Mouse (Mus musculus): ENCODE data around the gene Bcar3. TPM values are rescaled to one million over a fixed set of nuclear protein-coding genes. Genes with fewer than 3 reads are reported as not detected.
A peak's percentile ranks its signal among the peaks of the same experiment; 100 is the strongest.

Gene Bcar3
- polyA plus RNA-seq, 1 experiment from 2014 or later = 9.1 TPM

- Histone ChIP-seq H3K9me3 (no peaks in the 10 kb centered on the region), H3K4me2 (no peak overlapping the region), H3K27ac (replicated peaks) (0 out of 2 replicates have a peak overlapping the region, but pooled peaks have one; percentile 6), H3K36me3 (no peaks in the 10 kb centered on the region), H3K4me3 (no peak overlapping the region), H3K27me3 (no peaks in the 10 kb centered on the region), H3K4me1 (replicated peaks) (peaks cover 68% of the 10 kb centered on the region), H3K9ac (no peak overlapping the region)
- 55% methylated on average over 5 of the region's 5 CpGs for WGBS
- ATAC-seq (ENCODE audit: low read depth) = no peak
Observed at GRCm38 (mm10) chr3:122474067-122474466, 180.1 kb downstream of the Bcar3 start.

GRCm38 (mm10) chr3:122474796-122475195 is 180.9 kb downstream of the Bcar3 start:
- no peak overlapping the region for H3K9ac ChIP-seq
- H3K9me3 ChIP-seq = no peaks in the 10 kb centered on the region
- WGBS = 71% methylated on average over 4 of the region's 4 CpGs
- peaks cover 75% of the 10 kb centered on the region for H3K4me1 ChIP-seq (replicated peaks)
- no peak overlapping the region for H3K27ac ChIP-seq (replicated peaks)
- ATAC-seq (ENCODE audit: low read depth) = no peak
- no peaks in the 10 kb centered on the region for H3K27me3 ChIP-seq
- no peaks in the 10 kb centered on the region for H3K36me3 ChIP-seq
- no peak overlapping the region for H3K4me2 ChIP-seq
- no peak overlapping the region for H3K4me3 ChIP-seq

DNA sequence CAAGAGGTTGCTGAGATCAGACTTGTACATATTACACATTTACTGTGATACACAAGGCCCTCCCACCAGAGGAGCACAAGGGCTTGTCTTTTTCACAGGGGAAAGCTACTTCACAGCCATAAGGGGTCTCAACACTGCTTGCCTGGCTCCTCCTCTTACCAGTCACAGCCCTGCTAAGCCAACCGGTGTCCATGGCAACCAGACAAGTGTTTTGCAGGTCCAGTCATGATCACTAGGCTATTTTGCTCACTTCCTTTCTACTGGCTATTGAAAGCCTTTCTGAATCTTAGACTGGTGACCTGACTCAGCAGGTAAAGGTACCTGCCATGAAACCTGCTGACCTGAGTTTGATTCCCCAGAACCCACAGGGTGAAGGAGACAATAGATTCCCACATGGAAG is 181.8 kb downstream of the Bcar3 start:
- H3K4me2 ChIP-seq = no peak overlapping the region
- H3K4me1 ChIP-seq (replicated peaks) = peaks cover 79% of the 10 kb centered on the region
- peak; percentile 64 for ATAC-seq (ENCODE audit: low read depth)

DNA sequence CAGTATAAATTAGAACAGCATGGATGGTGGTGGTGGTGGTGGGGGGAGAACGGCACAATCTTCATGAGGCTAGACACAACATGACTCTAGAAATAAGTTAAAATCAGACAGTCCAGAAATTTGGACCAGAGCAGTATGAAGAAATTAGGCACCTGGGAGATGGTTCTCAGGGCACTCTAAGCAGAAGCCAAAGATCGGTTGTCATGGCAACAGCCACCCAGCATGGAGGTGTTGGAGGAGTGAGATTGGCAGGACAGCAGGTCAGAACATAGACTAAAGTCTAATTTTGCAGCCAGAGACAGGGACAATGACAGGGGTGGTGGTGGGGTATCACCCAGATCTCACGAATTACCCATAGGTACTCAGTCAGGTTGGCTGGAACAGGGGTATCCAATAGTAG is 182.7 kb downstream of the Bcar3 start:
- H3K36me3 ChIP-seq = no peaks in the 10 kb centered on the region
- H3K4me1 ChIP-seq (replicated peaks) = peaks cover 79% of the 10 kb centered on the region
- H3K4me3 ChIP-seq = no peak overlapping the region
- no peak overlapping the region for H3K9ac ChIP-seq
- H3K27ac ChIP-seq (replicated peaks) = 0 out of 2 replicates have a peak overlapping the region, but pooled peaks have one; percentile 56
- peak; percentile 10; the same call in 1 of the 2 replicates for ATAC-seq (ENCODE audit: low read depth)
- H3K9me3 ChIP-seq = no peaks in the 10 kb centered on the region
- WGBS = 55% methylated on average over 3 of the region's 3 CpGs
- H3K4me2 ChIP-seq = no peak overlapping the region
- no peaks in the 10 kb centered on the region for H3K27me3 ChIP-seq

More for the DNA sequence above, 181.8 kb downstream of the Bcar3 start:
- H3K9ac ChIP-seq = no peak overlapping the region
- H3K4me3 ChIP-seq = no peak overlapping the region
- no peaks in the 10 kb centered on the region for H3K36me3 ChIP-seq
- WGBS = 30% methylated on average over 1 of the region's 1 CpGs
- H3K27ac ChIP-seq (replicated peaks) = peak overlapping the region; percentile 56; the same call in 1 of the 2 replicates
- no peaks in the 10 kb centered on the region for H3K27me3 ChIP-seq
- no peaks in the 10 kb centered on the region for H3K9me3 ChIP-seq

GRCm38 (mm10) chr3:122477541-122477940 is 183.6 kb downstream of the Bcar3 start:
- Histone ChIP-seq H3K27ac (replicated peaks) (peak overlapping the region; percentile 42; the same call in 1 of the 2 replicates), H3K9me3 (no peaks in the 10 kb centered on the region), H3K4me3 (no peak overlapping the region), H3K4me2 (no peak overlapping the region), H3K9ac (0 out of 2 replicates have a peak overlapping the region, but pooled peaks have one; percentile 8), H3K27me3 (no peaks in the 10 kb centered on the region), H3K36me3 (no peaks in the 10 kb centered on the region), H3K4me1 (replicated peaks) (peaks cover 85% of the 10 kb centered on the region)
- WGBS = 65% methylated on average over 8 of the region's 8 CpGs
- ATAC-seq (ENCODE audit: low read depth) = no peak

- ATAC-seq (ENCODE audit: low read depth) = no peak
- no peak overlapping the region for H3K4me3 ChIP-seq
- peaks cover 95% of the 10 kb centered on the region for H3K4me1 ChIP-seq (replicated peaks)
- no peak overlapping the region for H3K4me2 ChIP-seq
- peak overlapping the region; percentile 33; the same call in 1 of the 2 replicates for H3K27ac ChIP-seq (replicated peaks)
- H3K9me3 ChIP-seq = no peaks in the 10 kb centered on the region
- no peaks in the 10 kb centered on the region for H3K27me3 ChIP-seq
- no peaks in the 10 kb centered on the region for H3K36me3 ChIP-seq
- WGBS = 82% methylated on average over 3 of the region's 3 CpGs
- no peak overlapping the region for H3K9ac ChIP-seq
Observed at GRCm38 (mm10) chr3:122478735-122479134, 184.8 kb downstream of the Bcar3 start.

DNA sequence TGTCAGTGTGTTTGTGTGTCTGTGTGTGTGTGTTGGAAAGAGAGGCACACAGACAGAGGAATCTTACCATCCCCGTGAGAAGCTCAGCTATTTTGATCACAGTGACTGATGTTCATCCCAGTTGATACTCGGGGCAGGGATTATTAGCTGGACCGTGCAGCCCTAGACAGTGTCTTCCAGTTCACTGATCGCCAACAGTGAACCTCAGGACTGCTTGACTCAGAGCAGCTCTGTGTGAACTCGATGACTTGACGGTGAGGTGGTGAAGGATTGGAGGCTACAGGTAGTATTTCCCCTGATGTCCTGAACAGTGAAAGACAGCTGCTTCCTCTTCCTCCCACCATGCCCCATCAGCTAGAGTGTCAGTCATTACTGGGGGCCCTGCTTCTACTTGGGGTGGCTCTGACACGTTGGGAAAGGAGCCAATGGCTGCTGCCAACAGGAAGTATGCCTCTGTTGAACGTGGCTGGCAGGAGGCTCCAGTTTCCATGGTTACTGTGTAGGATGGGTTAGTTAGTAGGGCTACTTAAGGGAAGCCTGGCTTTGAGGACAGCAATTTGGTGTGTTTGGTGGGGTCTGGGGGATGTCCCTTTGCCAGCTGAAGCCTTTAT is 186.2 kb downstream of the Bcar3 start:
- WGBS = 33% methylated on average over 8 of the region's 8 CpGs
- Histone ChIP-seq H3K4me2 (no peak overlapping the region), H3K4me3 (no peak overlapping the region), H3K27ac (replicated peaks) (no peak overlapping the region), H3K4me1 (replicated peaks) (peaks cover 93% of the 10 kb centered on the region), H3K9me3 (no peaks in the 10 kb centered on the region), H3K27me3 (no peaks in the 10 kb centered on the region), H3K36me3 (no peaks in the 10 kb centered on the region), H3K9ac (no peak overlapping the region)
- peak; percentile 42; the same call in 1 of the 2 replicates for ATAC-seq (ENCODE audit: low read depth)

- Histone ChIP-seq H3K4me2 (no peak overlapping the region), H3K27ac (replicated peaks) (no peak overlapping the region), H3K36me3 (no peaks in the 10 kb centered on the region), H3K9me3 (no peaks in the 10 kb centered on the region), H3K27me3 (no peaks in the 10 kb centered on the region), H3K4me3 (no peak overlapping the region), H3K4me1 (replicated peaks) (peaks cover 85% of the 10 kb centered on the region), H3K9ac (no peak overlapping the region)
- ATAC-seq (ENCODE audit: low read depth) = no peak
- whole genome bisulfite sequencing = 16% methylated on average over 5 of the region's 5 CpGs
Observed at GRCm38 (mm10) chr3:122480986-122481385, 187.1 kb downstream of the Bcar3 start.

- H3K27ac ChIP-seq (replicated peaks) = no peak overlapping the region
- H3K9me3 ChIP-seq = no peaks in the 10 kb centered on the region
- no peaks in the 10 kb centered on the region for H3K27me3 ChIP-seq
- H3K4me2 ChIP-seq = no peak overlapping the region
- ATAC-seq (ENCODE audit: low read depth) = no peak
- WGBS = 70% methylated on average over 21 of the region's 21 CpGs
- H3K4me1 ChIP-seq (replicated peaks) = peaks cover 75% of the 10 kb centered on the region
- H3K9ac ChIP-seq = no peak overlapping the region
- H3K36me3 ChIP-seq = no peaks in the 10 kb centered on the region
- H3K4me3 ChIP-seq = no peak overlapping the region
Observed at GRCm38 (mm10) chr3:122481891-122482739, 188.2 kb downstream of the Bcar3 start.

DNA sequence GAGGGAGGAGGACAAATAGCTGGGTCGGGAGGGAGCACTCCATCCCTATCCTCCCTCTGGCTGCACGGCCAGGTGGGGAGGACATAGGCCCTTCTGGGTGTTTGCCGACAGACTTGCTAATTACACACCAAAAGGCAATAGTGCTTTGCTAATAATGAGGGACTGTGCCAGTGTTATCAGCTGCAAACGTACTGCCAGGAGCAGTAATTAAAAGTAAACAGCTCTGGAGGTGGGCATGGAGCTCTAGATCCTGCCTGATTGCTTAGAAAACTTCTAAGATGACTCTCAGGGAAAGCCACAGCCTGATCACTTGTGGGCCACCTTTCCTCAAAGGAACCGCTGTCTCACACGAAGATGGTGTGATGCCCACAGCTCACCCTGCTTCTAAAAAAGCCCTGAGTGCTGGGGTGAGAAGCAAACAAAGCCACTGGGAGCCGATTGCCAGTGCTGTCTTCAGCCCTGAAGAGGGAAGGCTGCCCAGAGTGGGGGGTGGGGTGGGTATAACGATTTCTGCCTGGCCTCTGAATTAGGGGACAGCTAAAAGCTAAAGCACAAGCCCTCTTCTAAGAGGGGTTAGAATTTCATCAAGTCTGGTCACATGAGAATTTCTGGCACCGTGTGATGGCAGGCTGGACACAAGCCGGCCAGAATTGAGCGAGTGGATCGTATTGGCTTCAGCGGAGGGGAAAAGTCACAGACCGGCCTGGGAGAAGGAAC is 189.3 kb downstream of the Bcar3 start:
- H3K27ac ChIP-seq (replicated peaks) = peak overlapping the region; percentile 61
- H3K4me3 ChIP-seq = peak overlapping the region; percentile 6; the same call in 1 of the 2 replicates
- peak; percentile 35; the same call in 1 of the 2 replicates for ATAC-seq (ENCODE audit: low read depth)
- H3K36me3 ChIP-seq = no peaks in the 10 kb centered on the region
- no peaks in the 10 kb centered on the region for H3K27me3 ChIP-seq
- peak overlapping the region; percentile 36 for H3K4me2 ChIP-seq
- no peaks in the 10 kb centered on the region for H3K9me3 ChIP-seq
- peak overlapping the region; percentile 38; the same call in 1 of the 2 replicates for H3K9ac ChIP-seq
- H3K4me1 ChIP-seq (replicated peaks) = peaks cover 69% of the 10 kb centered on the region
- WGBS = 19% methylated on average over 14 of the region's 14 CpGs

DNA sequence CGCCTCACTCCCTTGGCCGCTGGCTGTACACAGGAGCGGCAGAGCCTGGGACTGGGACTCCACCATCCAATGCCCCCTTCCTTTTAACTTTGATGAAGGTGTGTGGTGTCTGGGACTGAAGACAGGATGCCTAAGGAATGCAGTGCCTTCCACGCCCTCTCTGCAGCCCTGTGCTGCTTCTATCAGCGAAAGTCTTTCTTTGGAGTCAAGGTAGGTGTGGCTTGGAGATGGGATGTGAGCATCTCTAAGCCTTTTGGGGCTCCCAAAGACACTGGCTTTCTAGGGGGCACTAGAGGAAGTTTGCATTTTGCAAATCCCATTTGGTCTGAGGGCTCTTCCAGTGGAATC is 189.8 kb downstream of the Bcar3 start:
- H3K4me1 ChIP-seq (replicated peaks) = peaks cover 69% of the 10 kb centered on the region
- H3K9ac ChIP-seq = peak overlapping the region; percentile 38; the same call in 1 of the 2 replicates
- H3K4me3 ChIP-seq = peak overlapping the region; percentile 6
- H3K36me3 ChIP-seq = no peaks in the 10 kb centered on the region
- H3K27ac ChIP-seq (replicated peaks) = peak overlapping the region; percentile 61
- ATAC-seq (ENCODE audit: low read depth) = peak; percentile 2; the same call in 1 of the 2 replicates
- H3K27me3 ChIP-seq = no peaks in the 10 kb centered on the region
- 33% methylated on average over 5 of the region's 5 CpGs for WGBS
- H3K4me2 ChIP-seq = peak overlapping the region; percentile 36
- H3K9me3 ChIP-seq = no peaks in the 10 kb centered on the region

DNA sequence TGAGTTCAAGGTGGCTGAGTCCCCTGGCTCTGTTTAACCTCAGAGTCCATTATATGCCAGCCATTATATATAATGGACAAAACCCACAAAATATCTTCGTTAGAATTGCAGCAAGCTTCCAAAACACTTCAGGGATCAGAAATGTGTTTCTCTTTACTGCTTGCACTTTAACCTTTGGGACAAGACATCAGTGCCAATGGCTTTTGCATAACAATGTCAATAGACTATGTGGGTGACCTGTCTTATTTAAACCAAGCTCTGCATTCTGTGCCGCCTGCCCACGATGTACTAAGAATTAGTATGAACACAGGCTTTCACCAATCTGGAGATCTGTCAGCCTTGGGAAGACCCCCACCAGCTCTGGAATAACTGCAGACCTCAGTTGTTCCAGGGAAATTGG is 190.4 kb downstream of the Bcar3 start:
- WGBS = 39% methylated on average over 3 of the region's 3 CpGs
- Histone ChIP-seq H3K4me1 (replicated peaks) (peaks cover 64% of the 10 kb centered on the region), H3K4me2 (peak overlapping the region; percentile 36; the same call in 1 of the 2 replicates), H3K9me3 (no peaks in the 10 kb centered on the region), H3K9ac (no peak overlapping the region), H3K27ac (replicated peaks) (peak overlapping the region; percentile 61; the same call in 1 of the 2 replicates), H3K27me3 (no peaks in the 10 kb centered on the region), H3K36me3 (no peaks in the 10 kb centered on the region), H3K4me3 (peak overlapping the region; percentile 6)
- no peak for ATAC-seq (ENCODE audit: low read depth)

Data from neural tube, embryonic 13.5 days (tissue).